Mouse (Mus musculus): ENCODE measurements at regions not wholly inside any gene's neighbourhood (a gene's known extent, or its start where the extent isn't known, plus 50 kb on each side); places are given as distances from the start of the nearest gene placed in this dataset.

GRCm38 (mm10) chr6:118311081-118311480 is 108.2 kb downstream of the Bms1 start:
- no peak overlapping the region for H3K9ac ChIP-seq (replicated peaks)
- H3K9me3 ChIP-seq (ENCODE audit: control insufficient read depth, low read length), result no peaks in the 10 kb centered on the region
- WGBS (ENCODE audit: insufficient replicate concordance), result 59% methylated on average over 9 of the region's 9 CpGs
- DNase-seq (ENCODE audit: low read depth in 3 of 3, low spot score in 3 of 3), result no peak
- H3K27ac ChIP-seq, result no peak overlapping the region
- no peaks in the 10 kb centered on the region for H3K36me3 ChIP-seq (replicated peaks; ENCODE audit: control insufficient read depth, insufficient read depth, low read depth)
- ATAC-seq (ENCODE audit: insufficient read depth), result no peak
- TF ChIP-seq EP300 (IDR thresholded peaks at IDR 0.05; ENCODE audit: low read depth) (no peak), CTCF (IDR thresholded peaks at IDR 0.05; ENCODE audit: low read depth) (no peak)
- no peak overlapping the region for H3K4me3 ChIP-seq (ENCODE audit: insufficient read depth in 1 of 2, low read depth in 2 of 2, low read length in 2 of 2)
- H3K4me1 ChIP-seq (replicated peaks; ENCODE audit: control insufficient read depth in 2 of 2, insufficient read depth in 2 of 2, low read length in 1 of 2), result no peaks in the 10 kb centered on the region
- no peaks in the 10 kb centered on the region for H3K27me3 ChIP-seq (ENCODE audit: control insufficient read depth, insufficient read depth, low read length)
- no peak overlapping the region for H3K4me2 ChIP-seq (ENCODE audit: low read depth)

GRCm38 (mm10) chr6:118309923-118310322 is 109.4 kb downstream of the Bms1 start:
- TF ChIP-seq CTCF (IDR thresholded peaks at IDR 0.05; ENCODE audit: low read depth) (no peak), EP300 (IDR thresholded peaks at IDR 0.05; ENCODE audit: low read depth) (no peak)
- Histone ChIP-seq H3K27ac (no peak overlapping the region), H3K4me1 (replicated peaks; ENCODE audit: control insufficient read depth in 2 of 2, insufficient read depth in 2 of 2, low read length in 1 of 2) (no peaks in the 10 kb centered on the region), H3K4me2 (ENCODE audit: low read depth) (no peak overlapping the region), H3K36me3 (replicated peaks; ENCODE audit: control insufficient read depth, insufficient read depth, low read depth) (no peaks in the 10 kb centered on the region), H3K9ac (replicated peaks) (no peak overlapping the region), H3K27me3 (ENCODE audit: control insufficient read depth, insufficient read depth, low read length) (no peaks in the 10 kb centered on the region), H3K9me3 (ENCODE audit: control insufficient read depth, low read length) (no peaks in the 10 kb centered on the region), H3K4me3 (ENCODE audit: insufficient read depth in 1 of 2, low read depth in 2 of 2, low read length in 2 of 2) (no peak overlapping the region)
- 53% methylated on average over 2 of the region's 2 CpGs for WGBS (ENCODE audit: insufficient replicate concordance)
- DNase-seq (ENCODE audit: low read depth in 3 of 3, low spot score in 3 of 3) (no peak), ATAC-seq (ENCODE audit: insufficient read depth) (no peak)

GRCm38 (mm10) chr6:118308586-118308985 is 110.7 kb downstream of the Bms1 start:
- H3K27me3 ChIP-seq (ENCODE audit: control insufficient read depth, insufficient read depth, low read length), result no peaks in the 10 kb centered on the region
- H3K9me3 ChIP-seq (ENCODE audit: control insufficient read depth, low read length), result no peaks in the 10 kb centered on the region
- no peak overlapping the region for H3K4me3 ChIP-seq (ENCODE audit: insufficient read depth in 1 of 2, low read depth in 2 of 2, low read length in 2 of 2)
- no peak for TF ChIP-seq CTCF (IDR thresholded peaks at IDR 0.05; ENCODE audit: low read depth)
- no peak for TF ChIP-seq EP300 (IDR thresholded peaks at IDR 0.05; ENCODE audit: low read depth)
- no peak for ATAC-seq (ENCODE audit: insufficient read depth)
- no peak overlapping the region for H3K27ac ChIP-seq
- H3K4me2 ChIP-seq (ENCODE audit: low read depth), result no peak overlapping the region
- no peak overlapping the region for H3K9ac ChIP-seq (replicated peaks)
- no peaks in the 10 kb centered on the region for H3K4me1 ChIP-seq (replicated peaks; ENCODE audit: control insufficient read depth in 2 of 2, insufficient read depth in 2 of 2, low read length in 1 of 2)
- DNase-seq (ENCODE audit: low read depth in 3 of 3, low spot score in 3 of 3), result no peak
- no peaks in the 10 kb centered on the region for H3K36me3 ChIP-seq (replicated peaks; ENCODE audit: control insufficient read depth, insufficient read depth, low read depth)
- 50% methylated on average over 3 of the region's 3 CpGs for WGBS (ENCODE audit: insufficient replicate concordance)

GRCm38 (mm10) chr6:118307481-118307880 is 110.0 kb upstream of the Ret start:
- Histone ChIP-seq H3K9me3 (ENCODE audit: control insufficient read depth, low read length) (no peaks in the 10 kb centered on the region), H3K36me3 (replicated peaks; ENCODE audit: control insufficient read depth, insufficient read depth, low read depth) (no peaks in the 10 kb centered on the region), H3K27me3 (ENCODE audit: control insufficient read depth, insufficient read depth, low read length) (no peaks in the 10 kb centered on the region), H3K4me3 (ENCODE audit: insufficient read depth in 1 of 2, low read depth in 2 of 2, low read length in 2 of 2) (no peak overlapping the region), H3K4me1 (replicated peaks; ENCODE audit: control insufficient read depth in 2 of 2, insufficient read depth in 2 of 2, low read length in 1 of 2) (no peaks in the 10 kb centered on the region), H3K27ac (no peak overlapping the region), H3K4me2 (ENCODE audit: low read depth) (no peak overlapping the region), H3K9ac (replicated peaks) (no peak overlapping the region)
- no peak for DNase-seq (ENCODE audit: low read depth in 3 of 3, low spot score in 3 of 3)
- no peak for ATAC-seq (ENCODE audit: insufficient read depth)
- WGBS (ENCODE audit: insufficient replicate concordance), result 41% methylated on average over 4 of the region's 4 CpGs
- no peak for TF ChIP-seq CTCF (IDR thresholded peaks at IDR 0.05; ENCODE audit: low read depth)

- DNase-seq (ENCODE audit: low read depth in 3 of 3, low spot score in 3 of 3) (no peak), ATAC-seq (ENCODE audit: insufficient read depth) (no peak)
- H3K9ac ChIP-seq (replicated peaks), result no peak overlapping the region
- no peak overlapping the region for H3K4me3 ChIP-seq (ENCODE audit: insufficient read depth in 1 of 2, low read depth in 2 of 2, low read length in 2 of 2)
- H3K9me3 ChIP-seq (ENCODE audit: control insufficient read depth, low read length), result no peaks in the 10 kb centered on the region
- H3K27ac ChIP-seq, result no peak overlapping the region
- 60% methylated on average over 3 of the region's 3 CpGs for WGBS (ENCODE audit: insufficient replicate concordance)
- no peaks in the 10 kb centered on the region for H3K4me1 ChIP-seq (replicated peaks; ENCODE audit: control insufficient read depth in 2 of 2, insufficient read depth in 2 of 2, low read length in 1 of 2)
- no peaks in the 10 kb centered on the region for H3K27me3 ChIP-seq (ENCODE audit: control insufficient read depth, insufficient read depth, low read length)
- TF ChIP-seq CTCF (IDR thresholded peaks at IDR 0.05; ENCODE audit: low read depth) (no peak), EP300 (IDR thresholded peaks at IDR 0.05; ENCODE audit: low read depth) (no peak)
- no peak overlapping the region for H3K4me2 ChIP-seq (ENCODE audit: low read depth)
- no peaks in the 10 kb centered on the region for H3K36me3 ChIP-seq (replicated peaks; ENCODE audit: control insufficient read depth, insufficient read depth, low read depth)
Measured at GRCm38 (mm10) chr6:118305209-118305608, 107.7 kb upstream of the Ret start.

Measured in liver, embryonic 14.5 days (tissue).